Mouse (Mus musculus): ENCODE data around the gene Dimt1.
"Not testable (repeated sequence)": the region's sequence is repeated elsewhere in the genome, so short reads cannot be mapped to it uniquely, and the experiment has no call there.

Gene Dimt1

DNA sequence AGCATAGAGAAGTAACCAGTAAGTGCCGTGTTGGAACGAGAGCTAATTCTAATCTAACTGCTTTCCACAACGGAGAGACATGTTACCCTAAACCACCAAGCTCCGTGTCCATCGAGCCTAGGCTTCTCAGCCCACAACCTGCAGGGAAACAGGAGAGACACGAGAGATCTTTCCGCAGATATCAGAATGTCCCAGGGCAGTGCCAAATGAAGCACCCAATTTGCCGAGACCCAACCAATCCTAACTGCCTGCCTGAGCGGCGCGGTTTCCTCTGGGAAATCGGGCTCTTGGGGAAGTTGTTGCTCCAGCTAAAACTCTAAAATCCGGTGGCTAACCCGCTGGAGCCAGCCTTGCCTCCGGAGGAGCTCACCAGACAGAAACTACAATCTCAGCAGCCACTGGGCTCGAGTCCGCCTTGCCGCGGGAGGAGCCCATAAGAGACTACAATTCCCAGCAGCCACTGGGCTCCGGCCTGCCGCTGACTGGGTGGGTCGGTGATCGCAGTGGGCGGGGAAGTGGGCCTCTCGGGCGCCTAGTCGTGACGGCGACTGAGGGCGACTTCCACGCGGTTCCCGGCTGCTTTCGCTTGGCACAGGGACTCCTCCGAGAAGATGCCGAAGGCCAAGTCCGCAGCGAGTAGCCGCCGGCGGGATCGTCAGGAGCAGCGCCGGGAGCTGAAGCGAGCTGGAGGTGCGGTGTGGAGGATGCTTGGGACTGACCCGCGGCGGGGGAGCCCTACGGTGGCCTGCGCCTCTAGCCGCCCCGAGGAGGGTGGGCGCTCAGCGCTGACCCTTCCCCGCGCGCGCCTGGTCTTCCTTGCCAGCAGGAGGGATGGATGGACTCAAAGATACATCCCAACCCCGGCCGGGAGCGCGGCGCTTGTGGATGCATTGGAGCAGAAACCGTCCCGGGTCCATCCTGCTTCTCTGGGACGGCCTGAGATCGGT is at the start of gene Dimt1:
Gene Dimt1, plus strand, starts transcription at position 534 of the 947 bp plus-strand sequence.
- DNase-seq, result peak; percentile 97

DNA sequence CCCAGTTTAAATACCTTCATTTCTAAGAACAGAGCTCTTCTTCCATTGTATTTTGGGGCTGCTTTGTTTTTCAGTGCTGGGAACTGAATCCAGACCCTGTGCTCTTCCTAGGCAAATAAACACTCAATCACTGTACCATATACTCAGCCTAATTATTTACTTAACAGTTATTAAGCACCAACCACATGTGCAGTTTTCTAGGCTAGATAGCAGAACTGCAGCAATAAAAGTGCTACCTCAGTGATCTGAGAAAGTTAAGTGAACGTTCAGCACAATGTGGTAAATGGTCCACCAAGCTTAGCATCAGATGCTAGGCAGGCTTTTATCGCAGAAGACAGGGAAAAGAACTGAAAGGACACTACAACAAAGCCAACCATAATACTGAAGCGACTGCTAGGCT is 42.3 kb upstream of the Dimt1 start:
- DNase-seq, result no peak

DNA sequence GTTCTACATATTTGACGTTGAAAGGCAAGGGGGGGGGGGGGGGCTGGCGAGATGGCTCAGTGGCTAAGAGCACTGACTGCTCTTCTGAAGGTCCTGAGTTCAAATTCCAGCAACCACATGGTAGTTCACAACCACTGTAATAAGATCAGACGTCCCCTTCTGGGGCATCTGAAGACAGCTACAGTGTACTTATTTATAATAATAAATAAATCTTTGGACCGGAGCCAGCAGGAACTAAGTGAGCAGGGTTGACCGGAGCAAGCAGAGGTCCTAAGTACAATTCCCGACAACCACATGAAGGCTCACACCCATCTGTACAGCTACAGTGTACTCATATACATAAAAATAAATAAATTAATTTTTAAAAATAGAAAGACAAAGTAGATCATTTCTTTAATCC is 41.8 kb upstream of the Dimt1 start:
- DNase-seq, result not testable (repeated sequence)

DNA sequence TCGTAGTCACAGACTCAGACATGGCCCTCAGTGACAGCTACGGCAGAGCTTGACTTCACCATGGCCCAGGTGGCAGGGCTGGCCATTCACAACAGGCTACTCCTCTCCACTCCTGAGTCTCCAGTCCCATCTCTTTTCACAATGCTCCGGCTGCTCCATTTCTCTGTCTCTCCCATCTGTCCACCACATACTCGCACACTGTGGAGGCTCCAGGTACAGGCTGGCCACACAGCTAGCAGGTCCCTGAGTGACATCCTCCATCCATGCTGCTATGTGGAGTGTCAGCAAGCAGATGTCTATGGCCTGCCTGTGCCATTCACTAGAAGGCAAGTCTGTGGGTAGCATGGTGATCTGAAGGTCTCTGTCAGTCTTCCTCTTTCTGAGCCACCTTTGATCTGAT is 39.7 kb upstream of the Dimt1 start:
- DNase-seq, result no peak

DNA sequence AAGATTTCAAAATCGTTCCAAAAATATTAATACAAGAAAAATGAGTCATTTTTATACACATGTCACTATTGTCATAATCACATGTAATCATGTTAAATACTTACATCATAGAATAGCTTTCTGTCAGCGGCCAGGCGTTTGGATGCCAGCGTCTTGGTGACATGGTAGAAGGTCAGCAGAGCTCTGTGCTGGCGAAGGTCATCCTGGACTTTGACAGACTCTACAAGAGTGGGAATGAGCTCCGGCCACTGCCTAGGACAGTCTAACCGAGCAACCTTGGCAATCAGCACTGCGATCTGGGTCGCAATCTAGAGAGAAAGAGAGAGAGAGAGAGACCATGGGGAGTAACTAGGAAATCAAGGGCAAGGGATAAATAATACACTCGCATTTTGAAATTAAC is 36.8 kb upstream of the Dimt1 start:
- DNase-seq, result no peak

DNA sequence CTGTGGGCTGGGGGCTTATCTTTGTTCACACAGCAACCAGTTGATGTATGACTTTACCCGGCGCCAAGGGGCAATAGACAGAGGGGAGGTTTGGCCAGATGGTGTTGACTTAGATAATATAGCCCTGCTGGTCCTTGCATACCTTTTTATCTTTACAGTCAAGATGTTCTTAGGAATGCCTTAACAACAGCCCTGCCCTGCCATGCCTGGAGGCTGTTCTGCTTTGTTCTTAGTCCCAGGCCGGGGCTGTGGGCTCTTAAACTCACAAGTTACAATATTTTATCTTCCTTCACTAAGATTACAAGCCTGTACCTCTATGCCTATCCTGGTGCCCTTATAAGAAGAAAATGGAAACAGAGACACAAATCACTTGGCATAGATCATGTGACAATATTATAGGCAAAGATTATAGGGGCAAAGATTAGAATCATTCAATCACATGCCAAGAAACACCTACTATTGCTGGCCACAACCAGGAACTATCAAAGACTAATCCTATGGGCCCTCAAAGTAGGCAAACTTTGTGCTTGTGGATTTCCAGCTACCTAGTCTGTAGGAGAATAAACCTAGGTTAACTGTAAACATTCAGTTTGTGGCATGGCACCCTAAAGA is 33.7 kb upstream of the Dimt1 start:
- no peak for DNase-seq

DNA sequence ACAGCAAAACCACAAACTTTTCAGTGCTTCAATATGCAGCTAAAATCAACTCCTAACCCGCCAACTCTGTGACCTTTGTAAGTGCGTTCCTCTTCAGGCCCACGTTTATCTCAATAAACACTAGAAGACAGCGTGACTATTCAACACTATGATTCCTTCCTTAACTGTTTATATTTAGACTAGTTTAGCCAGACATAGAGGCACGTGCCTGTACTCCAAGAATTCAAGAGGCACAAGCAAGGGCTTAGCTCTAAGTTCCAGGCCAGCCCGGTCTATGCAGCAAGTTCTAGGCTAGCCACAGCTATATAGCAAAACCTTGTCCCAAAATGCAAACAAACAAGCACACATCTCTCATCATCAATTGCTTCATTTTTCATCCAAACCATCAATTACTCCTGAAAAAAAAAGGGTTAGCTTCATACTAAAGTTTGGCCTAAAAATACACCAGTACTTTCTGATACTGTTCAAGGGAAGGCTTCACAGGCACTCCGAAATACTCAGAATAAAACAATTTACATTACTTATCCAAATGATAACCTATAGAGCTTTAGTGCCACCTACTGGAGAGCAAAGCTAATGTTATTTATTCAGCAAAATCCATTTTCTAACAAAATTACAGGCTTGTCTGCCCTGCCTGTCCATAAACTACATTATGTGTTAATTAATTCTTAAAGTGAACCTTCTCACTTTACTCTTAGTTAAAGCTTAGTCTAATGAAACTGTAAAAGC is 28.4 kb upstream of the Dimt1 start:
- DNase-seq, result peak; percentile 5

DNA sequence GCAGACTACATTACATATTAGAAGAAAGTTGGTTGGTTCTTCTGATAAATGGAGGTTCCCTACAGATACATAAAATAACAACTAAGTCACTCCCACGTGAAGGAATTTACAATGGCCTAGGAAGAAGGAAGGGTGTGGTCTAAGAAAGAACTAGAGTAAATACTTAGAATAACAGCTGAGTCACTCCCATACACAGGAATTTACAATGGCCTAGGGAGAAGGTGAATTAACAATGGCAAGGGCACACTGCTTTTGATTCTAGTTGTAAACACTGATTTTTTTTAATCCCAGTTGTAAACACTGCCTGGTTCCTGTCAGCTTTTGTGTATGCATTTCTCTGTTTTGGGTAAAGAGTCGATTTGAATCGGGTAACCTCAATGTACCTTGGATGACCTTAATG is 21.0 kb upstream of the Dimt1 start:
- not testable (repeated sequence) for DNase-seq

DNA sequence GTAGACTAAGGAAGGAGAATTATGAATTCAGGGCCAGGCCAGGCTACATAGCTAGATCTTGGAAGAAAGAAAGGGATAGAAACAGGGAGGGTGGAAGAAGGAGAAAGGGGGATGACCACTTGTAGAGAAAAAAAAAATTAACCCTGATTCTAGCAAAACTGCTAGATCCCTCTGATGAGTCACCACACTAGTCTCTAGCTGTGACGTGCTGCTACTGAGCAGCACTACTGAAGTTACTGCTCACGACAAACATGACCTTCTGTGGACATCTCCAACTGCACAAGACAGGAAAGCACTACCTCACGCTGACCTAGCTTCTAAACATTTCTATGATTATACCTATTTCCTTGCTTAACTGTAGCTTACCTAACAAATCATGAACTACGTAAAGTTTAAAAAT is 18.6 kb upstream of the Dimt1 start:
- DNase-seq, result no peak

DNA sequence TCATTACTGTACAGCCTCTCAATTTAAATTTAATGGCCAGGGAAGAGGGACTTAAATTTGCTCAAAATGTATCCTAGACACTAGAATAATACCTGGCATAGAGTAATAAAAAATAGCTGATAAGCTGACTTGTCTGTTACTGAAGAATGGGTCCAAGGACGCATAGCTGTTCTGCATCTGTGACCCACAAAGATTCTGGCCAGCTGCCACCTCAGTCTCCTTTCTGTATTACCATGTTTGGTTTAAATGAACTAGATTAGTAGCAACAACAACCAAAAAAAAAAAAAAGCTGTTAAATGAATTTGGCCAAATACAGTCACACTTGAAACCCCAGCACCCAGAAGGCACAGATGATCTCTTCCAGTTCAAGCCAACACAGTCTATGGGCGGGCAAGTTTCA is 17.7 kb upstream of the Dimt1 start:
- peak; percentile 33 for DNase-seq

DNA sequence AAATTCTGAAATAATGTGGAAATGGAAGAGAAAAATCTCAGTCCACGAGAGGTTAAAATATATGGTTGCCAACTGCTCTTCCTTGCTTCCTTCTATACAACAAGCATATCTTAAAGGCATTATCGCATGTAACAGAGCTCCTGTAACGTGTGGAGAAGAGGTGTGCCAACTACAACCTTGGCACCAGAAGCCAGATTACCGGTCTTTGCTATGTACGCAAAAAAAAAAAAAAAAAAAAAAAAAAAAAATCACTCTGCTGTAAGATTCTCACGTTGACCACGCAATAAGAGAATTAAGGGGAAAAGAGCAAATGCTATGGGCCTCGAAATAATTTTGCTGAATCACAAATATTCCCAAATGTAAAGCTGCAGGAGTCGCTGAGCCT is 11.1 kb upstream of the Dimt1 start:
- DNase-seq, result no peak

DNA sequence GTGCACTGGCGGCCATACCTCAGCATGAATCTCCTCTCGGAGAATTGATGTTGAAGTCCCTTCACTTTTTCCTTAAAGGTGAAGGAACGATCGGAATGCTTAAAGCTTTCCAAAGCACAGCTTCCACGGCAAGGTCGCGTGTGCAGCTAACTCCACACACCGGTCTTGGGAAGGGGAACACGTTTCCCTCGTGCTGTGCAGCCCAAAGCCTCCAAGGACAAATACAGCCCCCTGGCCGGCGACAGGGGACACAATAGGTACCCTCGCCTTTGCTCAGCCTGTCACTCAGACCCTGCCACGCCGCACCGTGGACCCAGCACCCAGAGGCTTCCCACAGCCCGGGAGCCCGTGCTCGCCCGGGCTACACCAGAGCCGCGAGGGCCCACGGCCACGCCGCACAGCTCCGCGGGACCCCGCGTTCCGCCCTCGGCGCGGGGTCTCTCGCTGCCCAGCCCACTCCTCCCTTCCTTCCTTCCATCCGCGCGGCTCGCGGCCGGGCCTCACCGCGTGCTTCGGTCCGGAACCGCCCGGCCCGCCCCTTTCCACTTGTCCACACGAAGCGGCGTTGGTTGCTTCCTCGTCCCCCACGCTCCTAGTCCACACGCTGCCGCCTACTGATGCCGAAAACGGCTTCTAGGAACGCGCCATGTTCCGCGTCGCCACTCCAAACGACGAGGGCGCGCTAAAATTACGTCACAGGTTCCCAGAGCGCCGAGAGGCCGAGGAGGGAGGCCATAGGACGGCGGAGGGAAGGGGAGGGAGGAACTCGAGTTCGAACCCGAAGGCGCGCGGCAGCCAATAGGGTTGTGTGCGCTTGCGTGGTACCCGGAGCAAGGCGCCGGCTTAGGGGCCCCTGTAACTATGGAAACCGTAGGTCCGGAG is 10.4 kb upstream of the Dimt1 start, which contains the start of gene Ipo11:
Gene Ipo11, minus strand, starts transcription at position 703 of the 882 bp plus-strand sequence.
- peak; percentile 93 for DNase-seq

DNA sequence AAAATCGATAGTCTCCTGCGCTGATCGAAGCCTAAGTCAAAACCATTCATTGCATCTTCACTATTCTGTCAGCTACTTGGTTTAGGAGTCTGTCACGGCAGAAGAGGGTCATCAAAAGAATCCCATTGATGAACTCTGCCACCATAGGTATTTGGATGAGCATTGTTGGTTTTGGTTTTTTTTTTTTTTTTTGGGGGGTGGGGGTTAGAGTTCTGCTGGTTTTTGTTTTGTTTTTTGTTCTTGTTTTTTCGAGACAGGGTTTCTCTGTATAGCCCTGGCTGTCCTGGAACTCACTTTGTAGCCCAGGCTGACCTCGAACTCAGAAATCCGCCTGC is 9.8 kb upstream of the Dimt1 start:
- no peak for DNase-seq

DNA sequence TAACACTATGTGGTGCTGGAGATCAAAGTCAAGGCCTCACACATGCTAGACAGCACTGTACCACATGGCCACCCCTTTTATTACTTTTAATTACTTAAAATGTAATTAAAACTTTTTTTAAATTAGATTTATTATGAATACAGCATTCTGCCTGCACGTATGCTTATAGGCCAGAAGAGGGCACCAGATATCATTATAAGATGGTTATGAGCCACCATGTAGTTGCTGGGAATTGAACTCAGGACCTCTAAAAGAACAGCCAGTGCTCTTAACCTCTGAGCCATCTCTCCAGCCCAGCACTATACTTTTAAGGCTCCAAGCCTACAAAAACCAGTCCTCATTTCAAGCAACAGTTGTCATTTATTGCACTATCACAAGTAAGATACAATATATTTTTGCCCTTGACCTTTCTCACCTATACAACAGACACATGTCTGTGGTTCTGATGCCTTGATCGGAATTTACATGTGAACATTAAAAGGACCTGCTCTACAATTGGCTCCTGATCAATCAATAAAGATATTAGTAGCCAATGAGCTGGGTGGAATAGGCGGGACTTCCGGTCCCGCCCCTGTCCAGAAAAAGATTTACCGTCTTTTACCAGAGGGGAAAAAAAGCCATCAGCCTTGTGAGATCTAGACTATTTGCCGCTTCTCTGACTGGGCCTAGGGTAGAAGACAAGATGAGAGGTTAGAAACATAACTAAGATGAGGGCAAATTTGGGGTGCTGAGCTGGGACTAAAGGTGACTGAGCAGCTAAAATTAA is 5.5 kb upstream of the Dimt1 start:
- DNase-seq, result no peak

DNA sequence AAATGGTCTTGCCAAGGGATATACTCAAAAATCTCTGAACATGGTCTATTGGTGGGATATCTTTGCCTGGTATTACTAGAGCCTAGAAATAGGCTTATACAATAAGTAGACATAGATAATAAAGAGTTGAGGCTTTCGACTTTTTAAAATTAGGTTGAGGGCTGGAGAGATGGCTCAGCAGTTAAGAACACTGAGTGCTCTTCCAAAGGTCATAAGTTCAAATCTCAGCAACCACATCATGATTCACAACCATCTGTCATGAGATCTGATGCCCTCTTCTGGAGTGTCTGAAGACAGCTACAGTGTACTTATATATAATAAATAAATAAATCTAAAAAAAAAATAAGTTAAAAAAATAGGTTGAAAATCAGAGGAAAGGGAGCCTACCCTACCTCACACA is 4.2 kb upstream of the Dimt1 start:
- no peak for DNase-seq

DNA sequence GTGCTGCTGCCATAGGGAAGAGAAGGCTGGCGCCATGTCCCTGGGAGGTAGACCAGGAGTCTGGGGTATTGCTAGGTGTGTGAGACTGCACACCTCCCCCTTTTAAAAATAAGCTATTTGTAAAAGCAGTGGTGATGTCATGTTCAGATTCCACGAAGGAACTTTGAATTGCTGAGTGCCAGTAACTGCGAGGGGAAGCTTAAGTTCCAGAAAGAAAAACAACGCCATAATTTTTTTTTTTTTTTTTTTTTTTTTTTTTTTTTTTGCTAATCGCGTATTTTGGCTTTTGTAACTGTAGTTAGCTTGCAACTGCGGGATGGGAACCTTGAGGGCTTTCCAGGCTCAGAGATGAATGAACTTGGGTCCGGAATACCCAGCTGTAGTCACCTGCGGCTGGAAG is 1.4 kb upstream of the Dimt1 start:
- DNase-seq, result no peak

DNA sequence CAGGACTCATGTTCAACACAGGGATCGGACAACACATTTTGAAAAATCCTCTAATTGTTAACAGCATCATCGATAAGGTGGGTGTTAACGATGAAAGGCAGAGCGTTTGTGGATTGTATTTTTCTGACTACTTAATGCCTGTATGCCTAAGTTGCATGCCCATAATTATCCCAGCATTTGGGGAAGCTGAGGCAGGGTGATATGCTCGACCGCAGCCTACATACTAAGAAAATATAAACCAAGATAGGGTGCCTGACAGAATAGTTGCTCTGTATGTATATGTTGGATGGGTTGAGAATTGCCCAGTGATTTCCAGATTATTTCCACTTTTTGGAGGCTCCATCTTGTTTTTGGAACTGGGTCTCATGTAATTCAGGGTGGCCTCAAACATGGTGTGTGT is 656 bp downstream of the Dimt1 start:
- no peak for DNase-seq

DNA sequence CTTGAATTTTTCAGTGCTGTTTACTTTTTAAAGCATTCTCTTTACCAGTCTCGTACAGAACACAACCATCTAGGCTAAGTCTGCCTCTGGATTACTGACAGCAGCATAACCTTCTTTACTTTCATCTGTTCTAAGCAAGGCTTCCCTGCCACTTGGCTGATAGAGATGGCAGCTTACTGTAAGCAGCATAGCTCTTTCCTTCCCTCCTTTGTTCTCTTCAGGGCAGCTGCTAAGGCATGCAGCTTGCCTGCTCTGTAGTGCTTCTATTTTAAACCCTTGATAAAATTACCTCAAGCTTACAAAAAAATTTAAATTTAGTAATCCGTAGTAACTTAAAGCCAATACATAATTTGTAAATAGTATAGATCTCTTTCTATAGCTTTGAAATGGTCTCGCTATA is 8.0 kb downstream of the Dimt1 start:
- DNase-seq, result no peak

DNA sequence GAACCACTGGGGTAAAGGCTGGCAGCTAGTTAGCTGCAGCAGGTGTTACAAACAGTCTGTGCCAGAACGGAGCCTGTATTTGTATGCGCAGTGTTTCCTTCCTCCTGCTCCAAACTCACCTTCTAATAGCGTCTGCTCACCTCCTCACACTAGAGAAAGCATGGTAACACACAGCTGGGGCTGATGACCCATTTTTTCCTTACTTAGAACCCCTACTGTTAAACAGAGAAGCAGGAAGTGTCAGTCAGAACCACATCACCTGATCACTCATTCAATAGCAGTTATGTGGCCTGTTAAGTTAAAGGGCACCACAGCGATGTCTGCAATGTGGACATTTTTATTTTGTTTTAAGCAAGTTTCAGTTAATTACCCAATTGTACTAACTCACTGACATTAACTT is 10.6 kb downstream of the Dimt1 start:
- DNase-seq, result no peak

DNA sequence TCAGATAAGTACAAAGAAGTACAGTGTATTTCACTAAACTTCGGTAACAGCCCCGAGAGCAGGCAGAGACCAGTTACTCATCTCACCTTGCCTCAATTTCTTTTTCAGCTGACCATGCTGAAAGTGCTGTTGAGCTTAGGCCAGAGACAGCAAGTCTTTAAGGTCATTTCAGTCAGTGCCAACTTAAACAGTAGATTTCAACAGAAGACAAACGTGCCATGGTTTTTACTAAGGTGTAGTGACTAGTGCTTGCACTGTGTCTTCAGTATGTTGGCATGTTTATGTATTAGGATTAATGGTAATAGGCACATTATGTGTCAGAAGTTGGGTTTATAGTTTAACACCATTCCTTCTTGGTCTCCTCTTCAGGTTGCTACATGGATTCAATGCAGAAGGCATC is 11.4 kb downstream of the Dimt1 start:
- no peak for DNase-seq

DNA sequence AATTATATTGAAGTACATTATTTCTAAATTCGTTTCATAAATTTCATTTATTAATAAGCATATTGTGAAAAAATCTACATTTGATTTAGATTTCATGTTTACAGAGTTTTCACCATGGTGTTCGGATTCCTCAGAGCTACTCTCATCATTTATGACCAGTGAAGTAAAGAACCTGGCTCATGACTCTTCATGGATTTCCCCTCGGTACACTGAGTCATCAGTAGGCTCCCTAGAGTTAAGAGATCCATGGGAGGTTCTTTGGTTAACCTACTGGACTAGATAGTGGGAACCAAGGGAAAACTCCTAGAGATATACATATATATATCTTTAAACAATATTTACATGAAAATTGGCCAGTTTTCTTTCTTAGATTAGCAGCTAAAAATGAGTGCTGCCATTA is 13.6 kb downstream of the Dimt1 start:
- no peak for DNase-seq

DNA sequence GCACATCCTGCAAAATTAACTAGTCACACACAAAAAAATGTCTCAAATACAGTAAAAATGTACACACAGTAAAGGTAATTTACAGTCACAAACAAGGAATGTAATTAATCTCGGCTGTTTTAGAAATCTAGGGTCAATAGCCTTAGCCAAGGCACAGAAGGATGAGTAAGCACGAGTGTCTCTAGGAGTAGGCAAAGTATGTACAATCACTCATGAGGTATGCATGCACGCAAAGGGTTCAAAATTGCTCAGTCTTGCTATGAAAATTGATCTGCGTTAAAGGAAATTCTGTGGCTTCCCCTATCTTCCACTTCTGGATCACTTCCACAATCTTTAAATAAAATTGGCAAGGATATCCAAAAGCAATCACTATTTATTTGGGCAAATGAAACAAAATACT is 14.6 kb downstream of the Dimt1 start:
- DNase-seq, result no peak
